Mouse (Mus musculus) neural tube, embryonic 14.5 days (tissue): ENCODE data around the gene Rhbdd1. TPM values are rescaled to one million over a fixed set of nuclear protein-coding genes. Genes with fewer than 3 reads are reported as not detected.

Source experiments
- ATAC-seq: fragments of 200-750 bp; cut with Nextera tagmentation; 2 replicates; pipeline ENCODE4 v1.8.0; 2017; ENCODE audit warnings: low read depth, mild to moderate bottlenecking, moderate TSS enrichment, moderate library complexity
- H3K27ac ChIP-seq: fragments of 300-500 bp; sonication (generic); 2 replicates; pipeline ENCODE4 v1.5.1; 2014; ENCODE audit warnings: low read depth, mild to moderate bottlenecking, control low read depth, low read length, moderate library complexity, mixed read lengths
- H3K27me3 ChIP-seq: fragments of 300-500 bp; sonication (generic); 2 replicates; pipeline ENCODE4 v1.6.1; 2014; ENCODE audit warnings: low read length; ENCODE audit not compliant: control insufficient read depth, insufficient read depth
- H3K36me3 ChIP-seq: fragments of 300-500 bp; sonication (generic); 2 replicates; pipeline ENCODE4 v1.6.1; 2014; ENCODE audit warnings: low read length, mixed read lengths; ENCODE audit not compliant: control insufficient read depth, insufficient read depth
- H3K4me1 ChIP-seq: fragments of 300-500 bp; sonication (generic); 2 replicates; pipeline ENCODE4 v1.6.1; 2014; ENCODE audit warnings: low read length; ENCODE audit not compliant: control insufficient read depth, insufficient read depth
- H3K4me2 ChIP-seq: fragments of 300-500 bp; sonication (generic); 2 replicates; pipeline ENCODE4 v1.6.1; 2014; ENCODE audit warnings: mild to moderate bottlenecking, low read depth, low read length, control low read depth
- H3K4me3 ChIP-seq: fragments of 300-500 bp; sonication (generic); 2 replicates; pipeline ENCODE4 v1.5.1; 2014; ENCODE audit warnings: low read depth, low read length, control low read depth, mixed read lengths
- H3K9ac ChIP-seq: fragments of 300-500 bp; sonication (generic); replicated peaks from 2 replicates; pipeline ENCODE4 v1.6.1; 2014; ENCODE audit warnings: low read depth, mild to moderate bottlenecking, control low read depth, low read length, mixed read lengths
- H3K9me3 ChIP-seq: fragments of 300-500 bp; sonication (generic); 2 replicates; pipeline ENCODE4 v1.6.1; 2016; ENCODE audit warnings: low read length; ENCODE audit not compliant: control insufficient read depth
- WGBS: fragments of 180-500 bp; shearing (Covaris S2); extraction: QIAGEN DNeasy Blood & Tissue Kit; methylation state at CpG from one replicate; pipeline ENCODE4 v1.1.7; 2014; 5-methylcytosine and 5-hydroxymethylcytosine counted together
- polyA plus RNA-seq: library from polyadenylated mRNA; unstranded; fragments of >200 nt; fragmentation: Nextera tagmentation; extraction: Ambion mirVana; gene quantifications from 2 replicates; pipeline ENCODE4 v1.2.1, GENCODE M21; 2014

Rhbdd1 gene
- polyA plus RNA-seq, 1 experiment from 2014 or later, result 2.7 TPM

DNA sequence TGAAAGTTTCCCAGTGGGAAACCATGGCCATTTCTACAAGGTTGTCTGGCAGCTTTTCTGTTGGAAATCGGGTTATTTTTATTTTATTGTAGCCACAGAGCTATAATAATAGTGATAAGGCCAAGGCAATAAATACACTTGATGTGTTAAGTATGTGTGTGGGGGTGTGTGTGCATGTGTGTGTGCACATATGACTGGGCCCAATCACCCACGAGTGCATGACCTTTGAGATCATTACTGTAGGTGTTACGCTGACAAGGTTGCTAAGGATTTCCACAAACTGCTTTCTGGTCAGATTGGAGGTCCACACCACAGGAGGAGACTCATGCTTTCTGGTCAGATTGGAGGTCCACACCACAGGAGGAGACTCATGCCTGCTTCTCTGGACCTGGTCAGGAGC, 18.3 kb downstream of the Rhbdd1 start:
- no peak for ATAC-seq
- no peak overlapping the region for H3K4me3 ChIP-seq
- no peak overlapping the region for H3K27ac ChIP-seq
- no peak overlapping the region for H3K9ac ChIP-seq
- H3K4me2 ChIP-seq, result no peak overlapping the region
- no peaks in the 10 kb centered on the region for H3K36me3 ChIP-seq
- H3K4me1 ChIP-seq, result no peaks in the 10 kb centered on the region
- H3K27me3 ChIP-seq, result no peaks in the 10 kb centered on the region
- no peaks in the 10 kb centered on the region for H3K9me3 ChIP-seq
- 87% methylated on average over 3 of the region's 3 CpGs for WGBS

DNA sequence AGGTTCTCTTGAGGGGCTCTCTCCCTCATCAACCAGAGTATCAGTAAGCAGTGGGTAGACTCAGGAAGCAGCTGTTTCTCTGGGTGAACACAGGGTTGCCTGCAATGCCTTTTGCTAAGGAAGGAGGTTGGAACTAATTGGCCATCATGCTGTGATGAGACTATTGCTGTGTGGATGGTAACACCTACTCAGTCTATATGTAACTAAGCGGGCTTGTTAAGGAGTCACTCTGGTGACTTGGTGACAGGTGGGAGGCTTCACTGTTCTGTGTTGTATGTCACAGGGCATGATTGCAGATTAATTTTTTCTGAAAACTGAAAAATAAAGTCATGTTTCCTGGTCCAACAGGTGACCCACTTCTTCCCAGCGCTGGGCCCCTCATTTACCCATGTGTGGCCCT, 36.8 kb downstream of the Rhbdd1 start:
- Histone ChIP-seq H3K4me1 (no peaks in the 10 kb centered on the region), H3K4me3 (no peak overlapping the region), H3K27ac (no peak overlapping the region), H3K27me3 (no peaks in the 10 kb centered on the region), H3K4me2 (no peak overlapping the region), H3K9me3 (no peaks in the 10 kb centered on the region), H3K36me3 (no peaks in the 10 kb centered on the region), H3K9ac (no peak overlapping the region)
- ATAC-seq, result no peak
- WGBS, result 88% methylated on average over 2 of the region's 2 CpGs

GRCm38 (mm10) chr1:82353755-82354154, 37.5 kb downstream of the Rhbdd1 start:
- H3K4me2 ChIP-seq, result no peak overlapping the region
- H3K4me3 ChIP-seq, result no peak overlapping the region
- no peak overlapping the region for H3K27ac ChIP-seq
- WGBS, result 61% methylated on average over 2 of the region's 2 CpGs
- no peak for ATAC-seq
- no peaks in the 10 kb centered on the region for H3K9me3 ChIP-seq
- no peaks in the 10 kb centered on the region; the same call in 1 of the 2 replicates for H3K4me1 ChIP-seq
- H3K36me3 ChIP-seq, result no peaks in the 10 kb centered on the region
- no peaks in the 10 kb centered on the region for H3K27me3 ChIP-seq
- H3K9ac ChIP-seq, result no peak overlapping the region

GRCm38 (mm10) chr1:82358871-82359647, 42.8 kb downstream of the Rhbdd1 start:
- H3K4me2 ChIP-seq, result peak overlapping the region; percentile 23; the same call in 1 of the 2 replicates
- H3K27ac ChIP-seq, result no peak overlapping the region
- WGBS, result 51% methylated on average over 20 of the region's 20 CpGs
- H3K9me3 ChIP-seq, result no peaks in the 10 kb centered on the region
- no peaks in the 10 kb centered on the region for H3K36me3 ChIP-seq
- H3K4me1 ChIP-seq, result peaks cover 2% of the 10 kb centered on the region; the same call in 1 of the 2 replicates
- H3K4me3 ChIP-seq, result no peak overlapping the region
- no peak overlapping the region for H3K9ac ChIP-seq
- H3K27me3 ChIP-seq, result no peaks in the 10 kb centered on the region
- peak; percentile 62; the same call in 1 of the 2 replicates for ATAC-seq

GRCm38 (mm10) chr1:82359648-82360026, 43.4 kb downstream of the Rhbdd1 start:
- Histone ChIP-seq H3K4me3 (no peak overlapping the region), H3K36me3 (no peaks in the 10 kb centered on the region), H3K27ac (no peak overlapping the region), H3K4me1 (peaks cover 3% of the 10 kb centered on the region; the same call in 1 of the 2 replicates), H3K4me2 (no peak overlapping the region), H3K9me3 (no peaks in the 10 kb centered on the region), H3K9ac (no peak overlapping the region), H3K27me3 (no peaks in the 10 kb centered on the region)
- 89% methylated on average over 1 of the region's 1 CpGs for WGBS
- peak; percentile 45; the same call in 1 of the 2 replicates for ATAC-seq

DNA sequence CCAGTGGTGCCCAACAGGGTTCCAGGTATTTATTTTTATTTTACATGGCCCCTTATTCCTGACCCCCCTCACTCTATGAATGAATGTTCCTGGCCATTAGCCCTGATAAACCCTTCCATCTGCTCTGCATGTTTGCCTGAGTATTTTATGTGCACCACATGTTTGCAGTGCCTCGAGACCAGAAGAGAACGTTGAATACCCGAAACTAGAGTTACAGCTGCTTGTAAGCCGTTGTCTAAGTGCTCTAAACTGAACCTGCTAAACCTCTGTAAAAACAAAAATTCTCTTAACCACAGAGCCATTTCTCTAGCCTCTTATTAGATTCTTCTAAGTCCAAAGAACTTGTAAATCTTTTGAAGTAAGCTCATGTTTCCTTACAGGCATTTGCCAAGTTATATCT, 45.0 kb downstream of the Rhbdd1 start:
- H3K9ac ChIP-seq, result no peak overlapping the region
- no peaks in the 10 kb centered on the region for H3K27me3 ChIP-seq
- no peaks in the 10 kb centered on the region for H3K9me3 ChIP-seq
- no peak overlapping the region for H3K4me3 ChIP-seq
- H3K4me2 ChIP-seq, result no peak overlapping the region
- H3K36me3 ChIP-seq, result no peaks in the 10 kb centered on the region
- ATAC-seq, result no peak
- WGBS, result 55% methylated on average over 4 of the region's 4 CpGs
- peaks cover 3% of the 10 kb centered on the region; the same call in 1 of the 2 replicates for H3K4me1 ChIP-seq
- no peak overlapping the region for H3K27ac ChIP-seq

- 85% methylated on average over 6 of the region's 6 CpGs for WGBS
- no peaks in the 10 kb centered on the region for H3K27me3 ChIP-seq
- H3K9me3 ChIP-seq, result no peaks in the 10 kb centered on the region
- H3K9ac ChIP-seq, result no peak overlapping the region
- no peak overlapping the region for H3K4me3 ChIP-seq
- ATAC-seq, result no peak
- no peak overlapping the region for H3K4me2 ChIP-seq
- no peaks in the 10 kb centered on the region for H3K36me3 ChIP-seq
- peaks cover 3% of the 10 kb centered on the region; the same call in 1 of the 2 replicates for H3K4me1 ChIP-seq
- no peak overlapping the region for H3K27ac ChIP-seq
These were observed 45.9 kb downstream of the Rhbdd1 start for GRCm38 (mm10) chr1:82362165-82362564.

DNA sequence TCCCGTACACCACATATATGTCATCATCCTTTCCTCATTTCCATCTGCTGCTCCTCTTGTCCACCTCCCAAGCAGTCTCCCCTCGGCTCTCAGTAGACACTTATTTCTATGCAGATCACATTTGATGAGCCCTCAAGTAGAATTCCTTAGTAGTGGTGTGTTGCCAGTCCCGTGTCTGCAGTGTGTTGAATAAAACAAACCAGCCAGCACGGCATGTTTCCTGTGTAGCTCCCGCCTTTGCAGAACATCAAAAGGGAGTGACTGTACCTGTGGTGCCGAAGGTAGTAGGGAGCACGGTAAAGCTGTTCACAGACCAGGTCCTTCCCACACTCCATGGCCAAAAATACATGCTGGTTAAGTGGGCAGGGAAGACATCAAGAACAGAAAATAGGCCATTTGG, 47.8 kb downstream of the Rhbdd1 start:
- H3K9ac ChIP-seq, result no peak overlapping the region
- H3K4me2 ChIP-seq, result no peak overlapping the region
- peak; percentile 33; the same call in 1 of the 2 replicates for ATAC-seq
- no peak overlapping the region for H3K27ac ChIP-seq
- no peaks in the 10 kb centered on the region for H3K27me3 ChIP-seq
- 52% methylated on average over 7 of the region's 7 CpGs for WGBS
- no peaks in the 10 kb centered on the region for H3K36me3 ChIP-seq
- no peak overlapping the region for H3K4me3 ChIP-seq
- no peaks in the 10 kb centered on the region for H3K9me3 ChIP-seq
- peaks cover 3% of the 10 kb centered on the region; the same call in 1 of the 2 replicates for H3K4me1 ChIP-seq

GRCm38 (mm10) chr1:82364468-82364867, 48.2 kb downstream of the Rhbdd1 start:
- Histone ChIP-seq H3K4me1 (peaks cover 3% of the 10 kb centered on the region; the same call in 1 of the 2 replicates), H3K9me3 (no peaks in the 10 kb centered on the region), H3K4me2 (no peak overlapping the region), H3K9ac (no peak overlapping the region), H3K27ac (no peak overlapping the region), H3K4me3 (no peak overlapping the region), H3K36me3 (no peaks in the 10 kb centered on the region), H3K27me3 (no peaks in the 10 kb centered on the region)
- ATAC-seq, result peak; percentile 45; the same call in 1 of the 2 replicates
- WGBS, result 45% methylated on average over 6 of the region's 6 CpGs
